Mouse (Mus musculus): ENCODE results near the gene A030003K21Rik.
"Not testable (repeated sequence)": the region's sequence is repeated elsewhere in the genome, so short reads cannot be mapped to it uniquely, and the experiment has no call there.

Gene A030003K21Rik

DNA sequence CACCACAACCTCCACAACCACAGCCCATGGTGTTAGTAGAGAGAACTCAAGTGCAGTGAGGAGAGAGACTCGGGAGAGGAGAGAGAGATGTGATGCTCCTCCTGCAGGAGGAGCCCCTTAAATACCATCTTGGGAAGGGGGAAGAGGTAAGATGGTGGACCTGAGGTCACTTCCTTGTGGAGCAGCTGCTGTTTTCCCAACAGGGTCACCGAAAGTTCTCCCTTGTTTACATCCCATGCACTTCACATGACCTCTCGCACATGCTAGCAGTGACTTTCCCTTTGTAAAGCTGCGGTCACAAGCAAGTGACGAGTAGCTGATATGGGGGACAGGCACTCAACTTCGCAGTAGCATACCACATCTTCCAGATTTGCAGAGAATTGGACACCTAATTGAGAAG, at the start of gene A030003K21Rik:
A030003K21Rik (minus strand) TSS at position 94 of the 400 bp plus-strand sequence.
- not testable (repeated sequence) for DNase-seq

DNA sequence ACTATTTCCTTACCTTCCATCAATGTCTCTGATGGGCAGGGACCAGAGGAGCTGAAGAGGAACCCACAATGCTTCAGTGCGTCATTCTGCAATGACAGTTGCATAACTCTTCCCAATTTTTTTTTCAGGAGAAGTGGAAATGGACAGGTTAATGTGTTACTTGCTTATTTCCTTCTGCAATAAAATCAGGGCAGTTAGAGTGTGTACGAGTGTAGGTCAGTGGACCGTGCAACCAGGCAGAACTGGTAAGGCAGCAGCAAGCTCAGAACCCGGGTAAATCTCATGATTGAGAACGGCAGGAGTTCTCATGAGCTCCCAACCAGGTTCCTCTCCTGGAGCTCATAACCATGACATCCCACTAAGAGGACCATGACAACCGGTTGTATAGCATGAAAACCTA, 48.9 kb upstream of the A030003K21Rik start:
- DNase-seq = peak; percentile 67 to 83

DNA sequence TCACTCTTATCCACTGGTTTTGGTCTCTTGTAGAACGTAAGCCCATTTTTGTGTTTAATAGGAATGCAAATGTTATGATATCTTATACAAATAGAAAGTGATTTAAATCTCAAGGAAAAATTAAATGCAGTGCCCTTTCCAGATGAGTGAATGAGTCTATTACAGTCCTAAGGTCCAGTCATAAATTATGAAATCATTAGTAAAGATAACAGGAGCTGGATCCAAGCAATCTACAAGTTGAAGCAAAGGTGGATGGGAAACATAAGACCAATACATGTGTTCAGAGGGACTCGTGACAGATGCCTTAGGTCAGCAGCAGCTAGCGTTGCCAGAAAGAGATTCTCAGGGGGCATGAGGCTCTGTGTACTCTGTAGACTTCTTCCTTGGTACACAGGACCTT, 48.4 kb upstream of the A030003K21Rik start:
- no peak for DNase-seq

DNA sequence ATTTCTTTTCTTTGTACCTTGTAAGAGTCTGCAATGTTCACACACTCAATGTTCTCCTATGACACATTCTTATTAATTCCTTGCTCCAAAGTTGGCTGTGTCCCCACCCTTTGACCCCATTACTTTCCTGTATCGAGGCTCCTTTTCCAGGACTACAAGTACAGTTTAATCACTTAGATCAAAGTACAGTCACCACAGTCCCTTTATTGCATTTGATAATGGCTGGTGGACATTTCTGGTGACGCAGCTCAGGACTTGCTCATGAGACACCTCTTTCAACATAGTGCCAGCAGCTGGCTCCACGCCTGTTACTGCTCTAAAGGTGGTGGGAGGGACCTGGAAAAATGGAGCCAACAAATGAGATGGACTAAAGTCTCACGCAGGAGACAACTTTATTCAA, 47.9 kb upstream of the A030003K21Rik start:
- peak; percentile 44 to 54 for DNase-seq

DNA sequence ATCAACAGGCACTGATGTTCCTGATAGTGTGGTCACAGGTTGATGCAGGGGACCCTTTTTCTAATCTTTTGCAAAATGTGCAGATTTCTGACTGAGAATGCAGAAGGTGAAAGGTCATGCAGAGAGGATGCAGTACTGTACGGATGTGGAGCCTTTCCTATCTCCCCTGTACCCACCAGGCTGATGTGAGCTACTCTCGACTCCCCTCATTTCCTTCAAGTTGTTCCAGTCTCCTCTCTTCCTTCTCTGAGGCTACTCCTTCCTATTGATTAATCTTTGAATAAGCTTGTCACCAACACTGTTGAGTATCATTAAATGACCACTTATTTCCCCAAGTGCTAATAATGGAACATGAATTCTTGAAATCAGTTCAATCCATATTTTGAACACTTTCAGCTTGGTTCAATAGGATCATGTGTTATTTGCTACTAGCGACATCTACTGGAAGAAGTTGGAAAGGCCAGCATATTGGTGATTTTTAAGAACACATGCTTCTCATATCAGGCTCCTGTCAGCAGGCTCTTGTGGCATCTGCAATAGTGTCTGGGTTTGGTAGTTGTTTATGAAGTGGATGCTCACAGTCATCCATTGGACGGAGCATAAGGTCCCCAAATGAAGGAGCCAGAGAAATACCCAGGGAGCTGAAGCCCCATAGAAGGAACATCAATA, 44.5 kb upstream of the A030003K21Rik start:
- peak; percentile 62 to 69 for DNase-seq

DNA sequence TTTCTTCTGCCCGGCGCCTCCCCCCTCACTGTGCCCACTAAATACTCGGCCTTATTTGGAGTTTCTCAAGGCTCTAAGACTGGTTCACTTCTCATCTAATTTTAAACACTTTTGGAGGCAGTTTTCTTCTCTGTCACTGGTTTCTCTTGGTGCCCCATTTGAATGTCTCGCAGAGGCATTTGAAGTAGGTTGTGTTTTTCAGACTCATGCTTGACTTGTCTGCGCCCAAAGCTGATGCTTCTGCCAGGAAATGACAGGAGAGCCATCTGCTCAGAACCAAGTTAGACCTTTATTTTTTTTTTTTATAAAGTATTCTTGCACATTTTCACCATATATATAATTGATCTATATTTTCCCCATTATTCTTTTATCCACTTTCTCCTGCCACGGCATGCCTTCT, 43.5 kb upstream of the A030003K21Rik start:
- no peak for DNase-seq

DNA sequence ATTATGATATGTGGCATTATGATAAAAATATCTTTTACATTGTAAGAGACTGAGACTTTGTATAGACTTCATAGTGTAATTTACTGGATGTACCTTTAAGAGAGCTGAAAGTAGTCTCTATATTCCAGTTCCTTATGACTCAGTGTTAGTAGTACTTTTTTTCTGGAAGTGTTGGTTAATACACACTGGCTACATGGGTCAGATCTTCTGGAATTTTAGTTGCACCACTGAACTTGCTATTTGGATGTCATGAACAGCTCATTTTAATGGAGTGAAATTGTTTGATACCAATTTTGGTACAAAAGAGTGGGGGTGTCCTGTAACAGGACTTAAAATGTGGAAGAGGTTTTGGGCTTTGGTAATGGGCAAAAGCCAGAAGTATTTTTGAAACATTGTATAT, 34.7 kb upstream of the A030003K21Rik start:
- no peak for DNase-seq

DNA sequence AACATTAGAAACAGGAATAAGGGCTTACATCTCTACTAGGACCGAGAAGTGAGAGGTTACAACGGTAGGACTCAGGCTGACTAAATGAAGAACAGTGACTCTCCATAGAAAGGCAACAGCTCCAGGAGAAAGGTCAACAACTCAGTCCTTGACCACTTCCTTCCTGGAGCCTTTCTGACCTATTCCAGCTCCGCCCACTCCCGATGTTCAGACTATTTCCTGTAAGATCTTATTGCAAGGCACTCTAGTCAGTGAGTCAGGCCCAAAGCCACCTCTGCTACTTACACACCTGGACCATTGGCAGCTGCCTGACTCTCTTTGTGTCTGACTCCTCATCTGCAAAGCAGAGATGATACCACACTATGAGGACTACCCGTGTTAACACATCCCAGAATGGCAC, 32.6 kb upstream of the A030003K21Rik start:
- peak; percentile 21 to 29 for DNase-seq

DNA sequence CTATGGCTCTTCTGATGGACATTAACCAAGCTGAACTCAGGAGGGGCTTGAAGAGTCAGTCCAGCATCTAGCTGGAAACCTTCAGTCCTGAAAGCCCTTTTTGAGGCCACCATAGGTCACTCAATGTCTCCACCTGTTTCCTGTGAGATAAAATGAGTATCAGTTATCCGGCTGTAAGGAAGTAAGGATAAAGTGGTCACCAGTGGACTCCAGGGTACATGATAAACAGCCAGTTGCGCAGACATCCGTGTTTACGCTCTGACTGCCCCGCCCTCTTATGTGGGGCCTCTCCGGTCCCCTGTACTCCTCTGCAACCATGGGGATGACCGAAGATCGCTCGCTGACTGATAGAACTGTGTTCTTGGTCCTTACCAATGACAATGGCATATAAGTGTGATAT, 31.2 kb upstream of the A030003K21Rik start:
- peak in 1 of 2 experiments; percentile 10 for DNase-seq

DNA sequence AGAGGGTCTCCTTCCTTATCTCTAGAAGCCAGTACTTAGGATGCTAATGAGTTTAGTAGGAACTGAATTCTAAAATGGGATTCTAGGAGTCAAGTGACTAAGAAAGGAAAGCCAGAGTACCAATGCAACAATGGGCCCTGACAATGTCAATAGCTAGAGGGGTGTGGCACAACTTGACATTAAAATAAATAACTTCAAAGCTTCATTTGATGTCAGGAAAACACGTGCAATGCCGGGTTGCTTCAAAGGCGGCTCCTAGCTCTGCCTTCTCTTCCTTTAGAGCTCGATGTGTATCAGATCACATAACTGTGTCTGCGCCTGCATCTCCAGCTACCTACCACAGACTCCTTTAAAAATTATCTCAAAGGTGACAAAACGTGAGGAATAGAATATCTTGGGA, 30.7 kb upstream of the A030003K21Rik start:
- DNase-seq = no peak

DNA sequence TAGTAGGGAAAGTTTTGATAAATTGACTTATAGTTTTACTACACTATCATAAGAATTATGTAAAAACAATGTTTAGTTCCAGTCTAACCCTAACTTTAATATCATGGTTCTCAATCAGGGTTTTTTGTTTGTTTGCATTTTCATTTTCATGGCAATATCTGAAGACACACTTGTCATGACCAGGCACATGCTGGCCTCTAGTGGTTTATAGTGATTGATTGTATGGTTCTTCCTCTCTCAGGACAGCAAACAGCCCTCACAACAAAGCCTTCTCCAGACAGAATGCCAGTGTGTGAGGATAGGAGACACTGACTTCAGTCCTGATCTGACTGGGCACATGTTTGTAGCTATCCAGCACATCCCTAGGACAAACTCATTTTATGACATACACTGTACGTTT, 30.1 kb upstream of the A030003K21Rik start:
- DNase-seq = peak; percentile 9 to 42

DNA sequence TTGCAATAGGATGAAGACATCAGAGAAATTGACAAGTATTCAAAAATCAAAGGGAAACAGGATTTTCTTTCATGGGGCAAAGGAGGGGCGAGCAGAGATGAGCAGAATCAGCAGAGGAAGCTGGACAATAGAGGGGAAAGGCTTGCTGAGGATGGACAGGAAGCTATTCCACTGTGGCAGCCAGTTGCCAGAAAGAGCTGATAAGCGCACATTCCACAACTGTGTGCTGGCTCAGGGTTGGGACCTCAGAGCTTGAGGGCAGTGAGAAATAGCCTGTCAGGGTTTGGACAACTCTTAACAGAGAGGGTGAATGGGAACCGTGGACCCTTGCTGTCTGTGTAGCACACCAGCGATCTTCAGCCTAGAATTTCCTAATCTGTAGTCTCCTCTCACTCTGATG, 28.9 kb upstream of the A030003K21Rik start:
- peak; percentile 26 to 32 for DNase-seq

DNA sequence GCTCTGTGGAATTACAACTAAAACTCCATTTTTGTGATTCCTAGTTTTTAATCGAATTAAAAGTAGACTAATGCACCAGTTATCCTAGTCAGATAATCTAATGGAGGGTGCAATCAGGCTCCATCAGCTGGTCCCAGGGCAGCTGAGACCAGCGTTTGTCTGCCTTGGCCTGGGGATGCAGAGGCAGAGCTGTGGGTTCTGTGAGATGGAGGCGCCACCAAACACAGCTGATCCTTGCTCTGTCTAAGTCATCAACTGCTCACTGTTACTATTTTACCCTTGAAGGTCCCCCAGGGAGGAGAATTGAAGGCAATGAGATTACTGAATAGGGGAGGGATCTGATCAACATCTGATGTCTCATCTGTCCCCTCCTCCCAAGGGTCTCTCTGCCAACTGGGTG, 23.2 kb upstream of the A030003K21Rik start:
- no peak for DNase-seq

DNA sequence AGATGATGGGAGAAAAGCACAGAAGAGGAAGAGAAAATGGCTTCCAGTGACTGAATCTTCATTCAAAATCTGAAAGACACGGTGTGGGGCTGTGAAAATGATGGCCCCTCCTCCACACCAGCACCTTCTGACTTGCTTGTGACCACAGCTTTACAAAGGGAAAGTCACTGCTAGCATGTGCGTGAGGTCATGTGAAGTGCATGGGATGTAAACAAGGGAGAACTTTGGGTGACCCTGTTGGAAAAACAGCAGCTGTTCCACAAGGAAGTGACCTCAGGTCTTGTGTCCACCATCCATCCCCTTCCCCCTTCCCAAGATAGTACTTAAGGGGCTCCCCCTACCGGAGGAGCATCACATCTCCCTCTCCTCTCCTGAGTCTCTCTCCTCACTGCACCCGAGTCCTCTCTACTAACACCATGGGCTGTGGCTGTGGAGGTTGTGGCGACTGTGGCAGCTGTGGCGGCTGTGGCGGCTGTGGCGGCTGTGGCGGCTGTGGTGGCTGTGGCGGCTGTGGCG, 16.7 kb upstream of the A030003K21Rik start, which contains the start of gene Gm47955:
Gm47955 (plus strand) TSS at position 417 of the 516 bp plus-strand sequence.
- DNase-seq = no peak

DNA sequence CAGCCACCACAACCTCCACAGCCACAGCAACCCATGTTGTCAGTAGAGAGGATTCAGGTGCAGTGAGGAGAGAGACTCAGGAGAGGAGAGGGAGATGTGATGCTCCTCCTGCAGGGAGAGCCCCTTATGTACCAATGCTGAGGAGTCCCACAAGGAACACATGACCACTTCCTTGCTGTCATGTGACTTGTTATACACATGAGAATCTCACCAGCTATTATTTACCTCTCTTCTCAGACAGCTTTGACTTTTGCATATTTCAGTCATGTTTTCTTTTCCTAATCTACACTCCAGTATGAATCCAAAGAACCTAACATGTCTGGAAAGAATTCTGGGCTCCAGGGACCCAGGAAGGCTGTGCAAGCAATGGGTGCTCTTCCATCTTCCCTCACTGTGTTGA, 12.7 kb upstream of the A030003K21Rik start, which contains the start of gene Gm7544:
Gm7544 (minus strand) TSS at position 101 of the 400 bp plus-strand sequence.
- not testable (repeated sequence) for DNase-seq

DNA sequence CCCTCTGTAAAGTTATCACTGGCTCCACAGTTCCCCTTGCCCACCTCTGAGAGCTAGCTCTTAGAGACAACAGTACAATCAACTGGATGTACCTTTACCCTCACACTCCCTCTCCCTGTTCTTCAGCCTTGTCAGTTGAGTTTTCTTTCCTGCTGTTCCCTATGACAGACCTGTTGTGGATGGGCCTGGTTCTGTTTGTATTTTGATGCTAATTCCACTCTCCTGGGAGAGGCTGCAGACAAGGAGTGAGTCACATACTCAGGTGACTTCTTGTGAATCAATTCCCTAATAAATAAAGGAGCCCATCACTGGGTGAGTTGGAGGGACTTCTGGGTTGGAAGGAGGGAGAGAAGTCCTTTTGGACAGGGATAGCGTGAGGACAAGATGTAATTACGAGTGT, 5.4 kb upstream of the A030003K21Rik start:
- no peak for DNase-seq

DNA sequence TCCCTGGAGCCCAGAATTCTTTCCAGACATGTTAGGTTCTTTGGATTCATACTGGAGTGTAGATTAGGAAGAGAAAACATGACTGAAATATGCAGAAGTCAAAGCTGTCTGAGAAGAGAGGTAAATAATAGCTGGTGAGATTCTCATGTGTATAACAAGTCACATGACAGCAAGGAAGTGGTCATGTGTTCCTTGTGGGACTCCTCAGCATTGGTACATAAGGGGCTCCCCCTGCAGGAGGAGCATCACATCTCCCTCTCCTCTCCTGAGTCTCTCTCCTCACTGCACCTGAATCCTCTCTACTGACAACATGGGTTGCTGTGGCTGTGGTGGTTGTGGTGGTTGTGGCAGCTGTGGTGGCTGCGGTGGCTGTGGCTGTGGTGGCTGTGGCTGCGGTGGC, 2.8 kb upstream of the A030003K21Rik start:
- DNase-seq = peak in 1 of 2 experiments; percentile 31

DNA sequence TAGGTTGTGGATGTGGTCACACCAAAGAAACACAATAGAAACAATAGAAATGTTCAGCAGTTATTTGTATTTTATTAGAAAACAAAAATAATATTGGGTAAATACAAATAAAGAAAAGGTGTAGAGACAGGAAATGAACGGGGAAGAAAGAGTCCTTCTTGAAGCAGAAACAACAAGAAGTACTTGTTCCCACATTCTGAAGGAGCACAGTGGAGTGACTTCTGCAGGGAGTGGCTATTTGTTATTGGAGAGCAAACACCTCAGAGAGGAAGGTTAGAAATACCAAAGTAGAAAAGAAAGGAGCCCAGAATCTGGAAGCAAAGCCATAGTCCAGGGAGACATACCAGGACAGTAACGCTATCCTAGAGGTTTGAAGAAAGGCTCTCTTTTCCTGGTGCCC, 683 bp downstream of the A030003K21Rik start:
- not testable (repeated sequence) for DNase-seq

DNA sequence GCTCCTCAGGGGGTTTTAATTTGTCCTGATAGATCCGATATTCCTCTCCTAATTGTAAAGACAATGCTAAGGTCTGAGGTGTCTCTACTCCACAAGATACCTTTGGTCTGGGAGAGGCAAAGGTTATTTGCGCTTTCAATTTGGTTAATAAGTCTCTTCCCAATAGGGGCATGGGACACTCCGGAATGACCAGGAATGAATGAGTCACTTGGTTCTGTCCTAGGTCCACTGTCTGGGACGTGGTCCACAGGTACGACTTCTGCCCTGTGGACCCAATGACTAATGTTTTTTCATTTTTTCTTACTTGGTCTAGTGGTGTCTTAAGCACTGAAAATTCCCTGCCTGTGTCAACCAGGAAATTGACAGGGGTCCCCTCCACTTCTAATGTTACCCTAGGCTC, 4.5 kb downstream of the A030003K21Rik start:
- DNase-seq = peak; percentile 34 to 39

DNA sequence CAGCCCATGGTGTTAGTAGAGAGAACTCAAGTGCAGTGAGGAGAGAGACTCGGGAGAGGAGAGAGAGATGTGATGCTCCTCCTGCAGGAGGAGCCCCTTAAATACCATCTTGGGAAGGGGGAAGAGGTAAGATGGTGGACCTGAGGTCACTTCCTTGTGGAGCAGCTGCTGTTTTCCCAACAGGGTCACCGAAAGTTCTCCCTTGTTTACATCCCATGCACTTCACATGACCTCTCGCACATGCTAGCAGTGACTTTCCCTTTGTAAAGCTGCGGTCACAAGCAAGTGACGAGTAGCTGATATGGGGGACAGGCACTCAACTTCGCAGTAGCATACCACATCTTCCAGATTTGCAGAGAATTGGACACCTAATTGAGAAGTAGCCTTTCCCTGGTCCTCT, 11.9 kb downstream of the A030003K21Rik start, which contains the start of gene Gm6217:
Gm6217 (minus strand) TSS at position 74 of the 400 bp plus-strand sequence.
- DNase-seq = not testable (repeated sequence)

DNA sequence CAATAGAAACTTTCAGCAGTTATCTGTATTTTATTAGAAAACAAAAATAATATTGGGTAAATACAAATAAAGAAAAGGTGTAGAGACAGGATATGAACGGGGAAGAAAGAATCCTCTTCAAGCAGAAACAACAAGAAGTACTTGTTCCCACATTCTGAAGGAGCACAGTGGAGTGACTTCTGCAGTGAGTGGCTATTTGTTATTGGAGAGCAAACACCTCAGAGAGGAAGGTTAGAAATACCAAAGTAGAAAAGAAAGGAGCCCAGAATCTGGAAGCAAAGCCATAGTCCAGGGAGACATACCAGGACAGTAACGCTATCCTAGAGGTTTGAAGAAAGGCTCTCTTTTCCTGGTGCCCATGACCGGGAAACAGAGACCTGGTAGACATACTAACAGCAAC, 12.6 kb downstream of the A030003K21Rik start:
- DNase-seq = not testable (repeated sequence)

DNA sequence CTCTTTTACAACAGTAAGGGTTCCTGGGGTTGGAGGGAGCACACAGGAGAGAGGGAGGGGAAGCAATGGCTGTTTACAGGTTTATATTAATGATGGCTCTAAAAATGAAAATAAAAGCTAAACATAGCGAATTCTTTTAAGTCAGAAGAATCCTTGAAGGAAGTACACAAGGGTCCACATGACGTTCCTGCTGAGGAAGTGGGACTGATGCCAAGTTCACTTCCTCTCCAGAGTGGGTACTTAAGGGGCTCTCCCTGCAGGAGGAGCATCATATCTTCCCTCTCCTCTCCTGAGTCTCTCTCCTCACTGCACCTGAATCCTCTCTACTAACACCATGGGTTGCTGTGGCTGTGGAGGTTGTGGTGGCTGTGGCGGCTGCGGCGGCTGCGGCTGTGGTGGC, 18.5 kb downstream of the A030003K21Rik start, which contains the start of gene A030014E15Rik:
A030014E15Rik (plus strand) TSS at position 268 of the 400 bp plus-strand sequence.
- peak in 1 of 2 experiments; percentile 9 for DNase-seq

DNA sequence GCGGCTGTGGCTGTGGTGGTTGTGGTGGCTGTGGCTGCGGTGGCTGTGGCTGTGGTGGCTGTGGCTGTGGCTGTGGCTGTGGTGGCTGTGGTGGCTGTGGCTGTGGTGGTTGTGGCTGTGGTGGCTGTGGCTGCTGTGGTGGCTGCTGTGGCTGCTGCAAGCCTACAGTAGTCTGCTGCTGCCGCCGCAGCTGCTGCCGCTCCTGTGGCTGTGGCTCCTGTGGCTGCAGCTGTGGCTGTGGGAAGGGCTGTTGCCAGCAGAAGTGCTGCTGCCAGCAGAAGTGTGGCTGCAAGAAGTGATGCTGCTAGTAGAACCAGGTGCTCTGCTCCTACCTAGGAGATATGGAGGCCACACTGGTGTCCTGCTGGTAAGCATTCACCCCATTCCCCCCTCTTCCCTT, 29.8 kb downstream of the A030003K21Rik start:
- not testable (repeated sequence) for DNase-seq

DNA sequence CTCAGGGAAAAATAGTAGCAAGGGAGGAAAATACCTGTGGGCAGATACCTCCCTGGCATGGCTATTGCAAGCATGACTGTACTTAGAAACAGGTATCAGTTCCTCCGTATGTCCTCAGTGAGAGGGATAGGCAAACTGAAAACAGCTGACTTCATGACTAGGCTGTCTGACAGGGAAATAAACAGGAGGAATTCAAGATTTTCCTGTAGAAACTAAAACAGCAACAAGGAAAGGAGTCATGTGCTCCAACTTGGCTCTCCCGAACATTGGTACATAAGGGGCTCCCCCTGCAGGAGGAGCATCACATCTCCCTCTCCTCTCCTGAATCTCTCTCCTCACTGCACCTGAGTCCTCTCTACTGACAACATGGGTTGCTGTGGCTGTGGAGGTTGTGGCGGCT, 30.2 kb downstream of the A030003K21Rik start, which contains the start of gene A030005L19Rik:
A030005L19Rik (plus strand) TSS at position 301 of the 400 bp plus-strand sequence.
- DNase-seq = peak in 1 of 2 experiments; percentile 32

Measured in kidney, postnatal 36 days (tissue).